Mouse (Mus musculus): ENCODE measurements around the gene Gmppa.

The Gmppa gene

DNA sequence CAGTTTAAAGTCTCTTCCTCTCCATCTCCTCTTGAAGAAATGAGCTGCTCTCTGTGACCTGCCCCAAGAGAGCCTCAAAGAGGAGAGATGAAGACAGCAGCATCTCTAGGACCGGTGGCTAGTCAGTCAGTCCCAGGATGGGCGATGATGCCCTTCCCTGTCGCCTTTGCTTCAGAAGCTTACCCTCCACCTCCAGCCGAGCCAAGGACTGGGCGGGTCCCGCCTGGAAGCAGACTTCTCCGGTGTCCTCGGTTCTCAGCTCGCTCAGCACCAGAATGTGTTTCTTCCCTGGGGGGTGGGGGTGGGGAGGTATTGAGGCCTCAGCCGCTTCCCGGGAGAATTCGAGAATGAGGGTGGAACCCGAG is 51.3 kb downstream of the Gmppa start:
- DNase-seq (ENCODE audit: low spot score): no peak

DNA sequence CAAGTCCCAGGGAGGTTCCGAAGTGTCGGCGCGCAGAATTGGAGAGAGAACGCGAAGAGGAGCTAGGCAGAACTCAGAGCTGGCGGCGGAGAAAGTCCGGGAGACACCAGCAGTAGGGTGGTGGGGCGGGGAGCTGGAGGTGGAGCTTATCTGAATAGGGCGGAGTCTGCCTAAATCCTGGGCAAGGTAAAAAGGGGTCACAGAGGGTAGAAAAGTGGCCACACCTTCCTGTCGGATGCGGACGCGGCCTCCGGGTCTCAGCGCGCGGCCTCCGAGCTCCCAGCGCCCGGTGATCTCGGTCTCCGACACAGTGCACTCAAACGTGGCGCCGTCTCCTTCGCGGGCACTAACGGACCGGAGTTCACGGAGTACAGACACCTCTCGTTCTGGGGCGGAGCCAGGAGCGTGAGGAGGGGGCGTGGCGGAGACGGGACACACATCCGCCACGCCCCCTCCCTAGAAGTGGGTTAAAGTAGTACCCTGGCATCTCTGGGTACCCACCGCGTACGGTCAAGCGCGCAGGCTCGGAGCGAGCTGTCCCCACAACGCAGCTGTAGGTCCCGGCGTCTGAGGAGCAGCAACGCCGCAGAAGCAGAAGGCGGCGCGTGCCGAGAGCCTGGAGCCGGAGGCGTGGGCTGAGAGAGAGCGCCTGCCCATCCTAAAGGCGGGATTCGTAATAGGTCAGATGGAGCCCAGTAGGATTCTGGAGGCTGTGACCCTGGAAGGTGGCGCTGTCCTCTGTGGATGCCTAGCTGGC is 51.9 kb downstream of the Gmppa start:
- peak; percentile 80 for DNase-seq (ENCODE audit: low spot score)

DNA sequence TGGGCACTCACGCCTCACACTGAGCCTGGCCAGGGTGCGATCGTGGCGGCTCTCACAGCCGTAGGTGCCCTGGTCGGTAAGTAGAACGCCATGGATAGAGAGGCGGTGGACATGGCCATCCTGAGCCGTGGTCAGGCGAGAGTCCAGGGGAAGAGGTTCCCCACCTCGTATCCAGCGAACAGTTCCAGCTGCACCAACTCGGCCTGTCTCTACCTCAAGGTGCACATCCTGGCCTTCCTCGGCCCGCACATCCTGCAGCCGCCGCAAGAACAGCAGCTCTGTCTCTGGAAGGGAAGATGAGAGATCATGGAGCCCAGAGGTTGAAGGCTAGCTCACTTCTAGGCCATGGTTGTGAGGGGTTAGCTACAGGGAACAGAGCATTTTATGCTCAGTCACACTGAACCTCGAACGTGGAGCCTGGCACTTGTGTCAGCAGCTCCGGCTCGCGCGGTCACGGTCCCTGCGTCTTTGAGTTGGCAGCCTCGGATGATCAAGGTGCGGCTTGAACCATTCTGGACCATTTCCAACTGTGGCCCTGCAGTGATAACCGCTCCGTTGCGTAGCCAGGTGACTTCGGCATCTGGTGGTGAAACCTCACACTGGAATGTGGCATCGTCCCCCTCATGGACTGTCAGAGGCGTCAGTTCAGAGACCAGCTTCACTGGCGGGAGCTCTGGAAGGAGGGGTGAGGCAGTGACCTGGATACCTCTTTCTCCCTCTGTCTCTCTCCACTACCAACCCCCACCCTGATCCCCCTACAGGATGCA is 55.2 kb downstream of the Gmppa start:
- no peak for DNase-seq (ENCODE audit: low spot score)

DNA sequence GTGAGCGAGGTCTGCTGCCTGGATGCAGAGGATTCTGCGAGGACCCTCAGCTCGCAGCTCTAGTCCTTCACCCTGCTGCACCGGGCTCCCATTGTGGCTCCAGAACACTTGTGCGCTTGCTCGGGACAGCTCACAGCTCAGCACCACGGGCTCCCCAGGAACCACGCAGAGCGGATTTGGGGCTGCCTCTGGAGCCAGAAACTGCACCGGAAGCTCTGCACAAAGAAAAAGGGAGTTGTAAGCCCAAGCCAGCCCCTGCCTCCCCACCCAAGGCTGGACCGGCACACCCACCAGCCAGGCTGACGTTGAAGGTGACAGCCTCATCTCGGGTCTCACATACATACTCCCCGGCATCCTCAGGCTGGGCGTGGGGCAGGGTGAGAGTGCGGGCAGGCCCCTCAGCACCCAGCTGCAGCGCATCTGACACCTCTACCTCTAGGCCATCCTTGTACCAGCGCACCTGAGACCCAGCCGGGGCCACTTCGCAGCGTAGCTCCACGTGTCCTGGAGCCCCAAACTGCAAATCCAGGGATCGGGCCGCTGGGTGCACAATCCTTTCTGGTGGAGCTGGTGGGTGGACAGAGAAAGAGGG is 56.9 kb downstream of the Gmppa start:
- DNase-seq (ENCODE audit: low spot score): no peak
